Mouse (Mus musculus) lung, embryonic 14.5 days (tissue): ENCODE data around the gene Camta1. TPM values are rescaled to one million over a fixed set of nuclear protein-coding genes. Genes with fewer than 3 reads are reported as not detected.
A peak's percentile ranks its signal among the peaks of the same experiment; 100 is the strongest.
"Not testable (repeated sequence)": the region's sequence is repeated elsewhere in the genome, so short reads cannot be mapped to it uniquely, and the experiment has no call there.

Source experiments
- ATAC-seq: fragments of 200-750 bp; cut with Nextera tagmentation; 2 replicates; pipeline ENCODE4 v1.8.0; 2017; ENCODE audit warnings: mild to moderate bottlenecking, moderate TSS enrichment, moderate library complexity; ENCODE audit not compliant: insufficient read depth
- DNase-seq: peaks from one replicate; pipeline ENCODE4 v3.0.0-alpha.2; 2015
- H3K27ac ChIP-seq: fragments of 300-500 bp; sonication (generic); 2 replicates; pipeline ENCODE4 v1.5.1; 2014; ENCODE audit warnings: low read depth, mild to moderate bottlenecking, moderate library complexity
- H3K27me3 ChIP-seq: fragments of 300-500 bp; sonication (generic); 2 replicates; pipeline ENCODE4 v1.6.1; 2014; ENCODE audit warnings: low read length, control low read depth; ENCODE audit not compliant: insufficient read depth
- H3K36me3 ChIP-seq: fragments of 300-500 bp; sonication (generic); 2 replicates; pipeline ENCODE4 v1.6.1; 2014; ENCODE audit warnings: control low read depth; ENCODE audit not compliant: insufficient read depth
- H3K4me1 ChIP-seq: fragments of 300-500 bp; sonication (generic); 2 replicates; pipeline ENCODE4 v1.6.1; 2014; ENCODE audit warnings: antibody characterized with exemption, control low read depth; ENCODE audit not compliant: insufficient read depth
- H3K4me2 ChIP-seq: fragments of 300-500 bp; sonication (generic); 2 replicates; pipeline ENCODE4 v1.6.1; 2014; ENCODE audit warnings: mild to moderate bottlenecking
- H3K4me3 ChIP-seq: fragments of 300-500 bp; sonication (generic); 2 replicates; pipeline ENCODE4 v1.5.1; 2014; ENCODE audit warnings: low read depth, low read length
- H3K9ac ChIP-seq: fragments of 300-500 bp; sonication (generic); 2 replicates; pipeline ENCODE4 v1.6.1; 2014
- H3K9me3 ChIP-seq: fragments of 300-500 bp; sonication (generic); 2 replicates; pipeline ENCODE4 v1.6.1; 2016; ENCODE audit warnings: low read depth, low read length, control low read depth
- CTCF ChIP-seq: IDR thresholded peaks from 2 replicates; pipeline ENCODE4 v1.5.1; 2016; ENCODE audit warnings: antibody characterized with exemption, low read depth
- WGBS: fragments of 180-500 bp; shearing (Covaris S2); extraction: QIAGEN DNeasy Blood & Tissue Kit; methylation state at CpG from one replicate; pipeline ENCODE4 v1.1.7; 2014; 5-methylcytosine and 5-hydroxymethylcytosine counted together
- polyA plus RNA-seq: library from polyadenylated mRNA; unstranded; fragments of >200 nt; fragmentation: Nextera tagmentation; extraction: Ambion mirVana; gene quantifications from 2 replicates; pipeline ENCODE4 v1.2.1, GENCODE M21; 2014

Camta1 gene
- polyA plus RNA-seq, 1 experiment from 2014 or later = 87.5 TPM

- H3K4me3 ChIP-seq = no peak overlapping the region
- H3K36me3 ChIP-seq = peaks cover under 1% of the 10 kb centered on the region; the same call in 1 of the 2 replicates
- TF ChIP-seq CTCF = no peak
- ATAC-seq = no peak
- H3K9ac ChIP-seq = no peak overlapping the region
- 0 out of 2 replicates have a peak, but pooled peaks cover 4% of the 10 kb centered on the region for H3K27me3 ChIP-seq
- H3K9me3 ChIP-seq = no peaks in the 10 kb centered on the region
- H3K4me2 ChIP-seq = no peak overlapping the region
- H3K27ac ChIP-seq = no peak overlapping the region
- no peak for DNase-seq
- 77% methylated on average over 5 of the region's 5 CpGs for WGBS
- H3K4me1 ChIP-seq = 0 out of 2 replicates have a peak, but pooled peaks cover 5% of the 10 kb centered on the region
Measured at GRCm38 (mm10) chr4:151041506-151041905, 820.2 kb downstream of the Camta1 start.

DNA sequence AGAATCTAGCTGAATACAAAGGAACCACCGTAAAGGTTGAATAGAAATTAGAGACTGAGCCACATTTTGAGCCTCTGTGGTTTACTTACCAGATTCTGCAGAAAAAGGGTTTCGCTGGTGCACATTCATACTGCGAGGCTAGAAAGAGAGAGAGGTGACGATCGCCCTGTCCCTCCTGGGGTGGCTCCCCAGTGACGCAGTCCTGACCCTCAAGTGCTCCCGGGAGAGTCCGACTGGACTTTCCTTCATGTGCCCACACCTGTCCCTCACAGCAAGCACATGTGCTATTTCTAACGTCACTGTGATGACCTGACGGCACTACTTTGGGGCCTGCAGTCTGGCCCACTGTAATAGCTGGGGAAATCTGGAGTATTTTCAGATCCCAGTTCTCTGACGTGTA, 823.9 kb downstream of the Camta1 start:
- no peaks in the 10 kb centered on the region; the same call in 1 of the 2 replicates for H3K36me3 ChIP-seq
- ATAC-seq = no peak
- H3K4me1 ChIP-seq = no peaks in the 10 kb centered on the region
- DNase-seq = no peak
- H3K4me3 ChIP-seq = no peak overlapping the region
- 89% methylated on average over 11 of the region's 11 CpGs for WGBS
- H3K4me2 ChIP-seq = no peak overlapping the region
- H3K27me3 ChIP-seq = no peaks in the 10 kb centered on the region
- H3K9me3 ChIP-seq = no peaks in the 10 kb centered on the region
- H3K27ac ChIP-seq = no peak overlapping the region
- no peak for TF ChIP-seq CTCF
- no peak overlapping the region for H3K9ac ChIP-seq

DNA sequence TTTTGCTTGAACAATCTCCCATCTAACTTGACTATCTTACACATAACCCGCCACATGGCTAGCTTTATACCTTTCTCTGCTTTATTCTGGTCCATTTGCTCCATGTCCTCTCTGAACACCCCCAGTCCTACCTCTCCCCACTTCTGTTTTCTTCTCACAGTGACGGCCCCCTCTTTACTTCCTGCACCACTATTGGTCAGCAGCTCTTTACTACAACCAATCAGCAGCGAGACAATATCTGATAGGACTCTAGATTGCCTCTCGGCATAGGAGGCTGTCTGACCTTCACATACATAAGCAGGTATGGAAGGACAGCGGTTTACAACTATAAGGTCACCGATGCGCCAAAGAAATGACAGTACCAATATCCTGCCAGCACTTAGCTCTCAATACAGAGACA, 825.2 kb downstream of the Camta1 start:
- WGBS = 88% methylated on average over 7 of the region's 7 CpGs
- no peak for ATAC-seq

DNA sequence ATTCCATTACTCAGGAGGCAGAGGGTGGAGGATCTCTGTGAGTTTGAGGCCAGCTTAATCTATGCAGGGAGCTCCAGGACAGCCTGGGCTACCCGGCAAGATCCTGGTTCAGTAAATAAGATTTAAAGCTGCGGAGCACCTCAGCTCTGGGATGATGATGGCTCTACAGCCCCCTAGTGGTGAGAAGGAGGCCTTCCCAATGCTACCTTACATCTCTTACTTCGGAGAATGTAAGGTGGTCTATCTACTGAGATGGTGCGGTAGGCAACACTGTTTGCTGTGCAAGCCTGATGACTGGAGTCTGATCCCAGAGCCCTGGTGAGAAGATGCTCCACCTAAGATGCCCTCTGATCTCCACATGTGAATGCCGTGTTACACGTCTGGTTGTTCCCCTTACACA, 834.7 kb downstream of the Camta1 start:
- Histone ChIP-seq H3K9me3 (no peaks in the 10 kb centered on the region), H3K27ac (no peak overlapping the region), H3K36me3 (peaks cover 4% of the 10 kb centered on the region; the same call in 1 of the 2 replicates), H3K4me2 (no peak overlapping the region), H3K9ac (no peak overlapping the region), H3K4me1 (no peaks in the 10 kb centered on the region), H3K4me3 (no peak overlapping the region), H3K27me3 (no peaks in the 10 kb centered on the region)
- no peak for ATAC-seq
- 48% methylated on average over 6 of the region's 6 CpGs for WGBS
- DNase-seq = peak; percentile 78
- TF ChIP-seq CTCF = peak; percentile 87

More for the DNA sequence above, 825.2 kb downstream of the Camta1 start:
- H3K36me3 ChIP-seq = no peaks in the 10 kb centered on the region; the same call in 1 of the 2 replicates
- TF ChIP-seq CTCF = no peak
- H3K4me3 ChIP-seq = no peak overlapping the region
- no peaks in the 10 kb centered on the region for H3K4me1 ChIP-seq
- DNase-seq = no peak
- no peaks in the 10 kb centered on the region for H3K9me3 ChIP-seq
- no peak overlapping the region for H3K27ac ChIP-seq
- H3K4me2 ChIP-seq = no peak overlapping the region
- no peak overlapping the region for H3K9ac ChIP-seq
- no peaks in the 10 kb centered on the region for H3K27me3 ChIP-seq

DNA sequence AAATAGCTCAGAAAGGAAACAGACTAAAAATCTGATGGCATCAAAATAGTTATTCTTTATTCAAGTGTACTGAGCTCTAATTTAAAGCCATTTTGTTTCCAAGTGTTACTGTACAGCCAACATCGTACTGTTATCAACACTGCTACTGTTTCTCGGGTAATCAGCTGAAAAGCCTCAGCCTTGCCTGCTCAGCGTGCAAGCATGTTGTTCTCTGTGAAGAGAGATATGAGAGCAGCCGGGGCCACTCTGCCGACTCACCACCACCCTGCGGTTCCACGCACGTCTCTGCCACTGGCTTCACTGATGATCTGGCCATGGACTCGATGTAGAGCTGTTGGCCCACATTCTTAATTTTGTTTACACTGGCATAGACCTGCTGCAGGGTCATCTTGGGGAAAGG, 837.5 kb downstream of the Camta1 start:
- Histone ChIP-seq H3K9ac (no peak overlapping the region), H3K36me3 (peaks cover 4% of the 10 kb centered on the region; the same call in 1 of the 2 replicates), H3K27me3 (no peaks in the 10 kb centered on the region), H3K4me3 (no peak overlapping the region), H3K4me2 (no peak overlapping the region), H3K9me3 (no peaks in the 10 kb centered on the region), H3K4me1 (no peaks in the 10 kb centered on the region), H3K27ac (no peak overlapping the region)
- DNase-seq = no peak
- ATAC-seq = no peak
- 68% methylated on average over 9 of the region's 9 CpGs for WGBS
- no peak for TF ChIP-seq CTCF

DNA sequence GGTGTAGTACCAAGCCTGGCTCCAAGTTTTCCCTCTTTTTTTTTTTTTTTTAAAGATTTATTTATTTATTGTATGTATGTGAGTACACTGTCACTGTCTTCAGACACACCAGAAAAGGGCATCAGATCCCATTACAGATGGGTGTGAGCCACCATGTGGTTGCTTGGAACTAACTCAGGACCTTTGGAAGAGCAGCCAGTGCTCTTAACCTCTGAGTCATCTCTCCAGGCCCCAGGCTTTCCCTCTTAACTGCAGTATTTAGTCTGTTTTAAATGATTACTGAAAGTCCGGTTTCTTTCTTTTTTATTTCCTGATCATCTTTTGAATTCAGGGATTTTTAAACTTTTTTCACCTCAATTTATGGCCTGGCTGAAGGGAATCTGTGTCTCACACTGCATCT, 844.3 kb downstream of the Camta1 start:
- not testable (repeated sequence) for DNase-seq, H3K9me3 ChIP-seq, H3K4me1 ChIP-seq, H3K27me3 ChIP-seq, H3K4me3 ChIP-seq, H3K27ac ChIP-seq, H3K9ac ChIP-seq, ATAC-seq, H3K4me2 ChIP-seq
- 88% methylated on average over 1 of the region's 1 CpGs for WGBS
- H3K36me3 ChIP-seq = peaks cover 28% of the 10 kb centered on the region; the same call in 1 of the 2 replicates

GRCm38 (mm10) chr4:151015946-151016345, 845.7 kb downstream of the Camta1 start:
- Histone ChIP-seq H3K9ac (no peak overlapping the region), H3K36me3 (peaks cover 35% of the 10 kb centered on the region; the same call in 1 of the 2 replicates), H3K4me1 (no peaks in the 10 kb centered on the region), H3K27me3 (no peaks in the 10 kb centered on the region), H3K27ac (no peak overlapping the region), H3K4me2 (no peak overlapping the region), H3K4me3 (no peak overlapping the region), H3K9me3 (no peaks in the 10 kb centered on the region)
- ATAC-seq (no peak), DNase-seq (no peak)
- WGBS = 77% methylated on average over 10 of the region's 10 CpGs
- TF ChIP-seq CTCF = no peak

DNA sequence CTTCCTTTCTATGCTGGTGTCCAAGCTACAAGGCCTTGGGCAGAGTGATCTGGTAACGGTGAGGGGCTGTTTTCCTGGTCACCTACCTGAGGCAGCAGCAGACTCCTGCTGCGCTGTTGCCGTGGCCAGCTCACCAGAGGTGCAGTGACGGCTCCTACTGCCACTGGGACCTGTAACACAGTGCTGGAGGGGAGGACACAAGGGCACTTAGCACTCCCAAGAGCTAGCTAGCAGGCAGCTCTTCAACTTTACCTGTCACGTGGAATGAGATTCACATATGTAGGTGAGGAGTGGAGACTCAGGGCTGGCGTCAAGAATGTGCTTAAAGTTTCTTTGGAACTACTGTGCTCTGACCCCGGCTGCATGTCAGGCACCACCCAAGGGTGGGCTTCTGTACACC, 851.4 kb downstream of the Camta1 start:
- no peaks in the 10 kb centered on the region for H3K4me1 ChIP-seq
- DNase-seq (no peak), ATAC-seq (no peak)
- no peak overlapping the region for H3K27ac ChIP-seq
- WGBS = 80% methylated on average over 7 of the region's 7 CpGs
- H3K9me3 ChIP-seq = no peaks in the 10 kb centered on the region
- H3K36me3 ChIP-seq = peaks cover 22% of the 10 kb centered on the region; the same call in 1 of the 2 replicates
- H3K9ac ChIP-seq = no peak overlapping the region
- TF ChIP-seq CTCF = no peak
- H3K4me2 ChIP-seq = no peak overlapping the region
- no peaks in the 10 kb centered on the region for H3K27me3 ChIP-seq
- H3K4me3 ChIP-seq = no peak overlapping the region
